Comparison of ENCODE assay signal across 12 mouse cellular contexts in genomic region chr11:59397536-59398371, GRCm38 (mm10). TPM values are rescaled to one million over a fixed set of nuclear protein-coding genes. Genes with fewer than 3 reads are reported as not detected.
DNase-seq lines count a peak whose midpoint lies in the region; ATAC-seq and TF ChIP-seq lines count a peak whose summit lies in the region.
"Had no signal": no experiment of that assay in that cellular context is flagged by ENCODE, and none has a peak within 500 bp of the region (broad histone marks: within the 10 kb centered on the region; RNA-seq: fewer than 3 reads in every experiment).

No protein-coding gene starts in this region.

- H3K4me1 ChIP-seq in heart, embryonic 12.5 days (replicated peaks) = peaks cover 34% of the 10 kb centered on the region
- H3K4me1 ChIP-seq in heart, adult 2 months (ENCODE audit: control insufficient read depth, insufficient read depth, low read length) = no peaks in the 10 kb centered on the region
- peaks cover 4% of the 10 kb centered on the region; the same call in 1 of the 2 replicates for H3K4me1 ChIP-seq in embryonic fibroblast, embryonic 13.5 days (ENCODE audit: control insufficient read depth, insufficient read depth, low read length)

- no peak for TF ChIP-seq CTCF in heart, adult 2 months (IDR thresholded peaks at IDR 0.05)
- no peak for TF ChIP-seq CTCF in embryonic fibroblast, embryonic 13.5 days (IDR thresholded peaks at IDR 0.05; ENCODE audit: borderline replicate concordance, insufficient read depth, low read length)

- peak overlapping the region; percentile 16; the same call in 1 of the 2 replicates for H3K9ac ChIP-seq in heart, embryonic 12.5 days
- no peak overlapping the region for H3K9ac ChIP-seq in heart, adult 2 months (ENCODE audit: low read depth, low read length)

- 16% methylated on average over 22 of the region's 22 CpGs for WGBS in heart, embryonic 12.5 days
- WGBS in heart, adult 2 months = 48% methylated on average over 22 of the region's 22 CpGs

- no peaks in the 10 kb centered on the region for H3K27me3 ChIP-seq in heart, embryonic 12.5 days (replicated peaks)
- no peaks in the 10 kb centered on the region for H3K27me3 ChIP-seq in heart, adult 2 months (ENCODE audit: control insufficient read depth, insufficient read depth, low read length)

- peak overlapping the region; percentile 28; the same call in 1 of the 2 replicates for H3K27ac ChIP-seq in heart, embryonic 12.5 days (ENCODE audit: poor library complexity, severe bottlenecking)
- no peak overlapping the region for H3K27ac ChIP-seq in heart, adult 2 months
- H3K27ac ChIP-seq in embryonic fibroblast, embryonic 13.5 days (ENCODE audit: insufficient read depth, low read length) = peak overlapping the region; percentile 37; the same call in 1 of the 2 replicates

- DNase-seq in heart, adult 2 months = no peak
- peak; percentile 52 for DNase-seq in CD4-positive, CD25-positive, alpha-beta regulatory T cell, adult 2 months (ENCODE audit: low read depth, low spot score)
- no peak for DNase-seq in right cerebral cortex, postnatal 14 days
- DNase-seq in layer of hippocampus, postnatal 25 days (ENCODE audit: extremely low spot score in 1 of 2, low spot score in 1 of 2) = no peak
- DNase-seq in gastrocnemius, postnatal 4 days (ENCODE audit: low spot score in 2 of 2) = no peak
- DNase-seq: adrenal gland, adult 8-10 months; heart, adult 11 months; layer of hippocampus, postnatal 36 days had no signal

- no peaks in the 10 kb centered on the region for H3K9me3 ChIP-seq in heart, embryonic 12.5 days (replicated peaks)

- H3K4me3 ChIP-seq in heart, embryonic 12.5 days = peak overlapping the region; percentile 4
- no peak overlapping the region for H3K4me3 ChIP-seq in heart, adult 2 months
- no peak overlapping the region for H3K4me3 ChIP-seq in embryonic fibroblast, embryonic 13.5 days (ENCODE audit: insufficient read depth, low read length)

- TF ChIP-seq EP300 in heart, adult 2 months (IDR thresholded peaks at IDR 0.05; ENCODE audit: insufficient read depth, low read depth, low read length) = no peak

- intact Hi-C loops in heart, adult 2 months (cut with DNase I) = no loop called here

- H3K4me2 ChIP-seq in heart, embryonic 12.5 days = peak overlapping the region; percentile 52

- no peaks in the 10 kb centered on the region for H3K79me2 ChIP-seq in heart, adult 2 months (replicated peaks; ENCODE audit: control insufficient read depth, insufficient read depth, low read length)

- ATAC-seq in heart, embryonic 12.5 days (ENCODE audit: insufficient number of reproducible peaks, low FRiP score) = peak; percentile 70
- ATAC-seq in megakaryocyte, adult 5-6 weeks (ENCODE audit: poor library complexity, severe bottlenecking) = peak; percentile 80

- no peak for TF ChIP-seq POLR2A in heart, adult 2 months (IDR thresholded peaks at IDR 0.05; ENCODE audit: insufficient read depth, low read depth, low read length)
- no peak for TF ChIP-seq POLR2A in embryonic fibroblast, embryonic 13.5 days (IDR thresholded peaks at IDR 0.05; ENCODE audit: low read depth, low read length)

- H3K36me3 ChIP-seq in heart, embryonic 12.5 days = peaks cover 8% of the 10 kb centered on the region
- H3K36me3 ChIP-seq in heart, adult 2 months (ENCODE audit: control insufficient read depth, insufficient read depth, low read length) = no peaks in the 10 kb centered on the region

RNA-seq across cellular contexts. Expression of gene Prss38, which starts 22.3 kb away (rescaled TPM):
- not detected in 2 replicates for polyA plus RNA-seq in heart, embryonic 12.5 days (2016; fragmentation: Nextera tagmentation; extraction: Ambion mirVana)
- total RNA-seq in heart, adult 2 months (2021) = not detected
- polyA plus RNA-seq in heart, adult 2 months (2012; rRNA removed) = not detected in 2 replicates
- not detected in 2 replicates for polyA plus RNA-seq in embryonic fibroblast, embryonic 13.5 days (2011; ENCODE audit: insufficient read length, low read depth, missing spikeins)
- total RNA-seq in megakaryocyte, adult 5-6 weeks (2015) = not detected in 2 replicates
- total RNA-seq in megakaryocyte, adult 5-6 weeks (2017) = not detected in 2 replicates
- not detected for total RNA-seq in layer of hippocampus, postnatal 25 days (2021)
- not detected for total RNA-seq in gastrocnemius, postnatal 4 days (2021)
- total RNA-seq: adrenal gland, adult 8-10 months; layer of hippocampus, postnatal 36 days had no signal
- polyA plus RNA-seq: spleen, adult 2 months had no signal

RNA-seq across cellular contexts. Expression of gene Jmjd4, which starts 52.1 kb away (rescaled TPM):
- polyA plus RNA-seq in heart, embryonic 12.5 days (2016; fragmentation: Nextera tagmentation; extraction: Ambion mirVana) = 11.7 and 13.1 TPM in 2 replicates
- total RNA-seq in heart, adult 2 months (2021) = 10 to 100 TPM; 11.8 to 12.9 TPM
- 6.6 and 11.2 TPM in 2 replicates for polyA plus RNA-seq in heart, adult 2 months (2012; rRNA removed)
- polyA plus RNA-seq in embryonic fibroblast, embryonic 13.5 days (2011; ENCODE audit: insufficient read length, low read depth, missing spikeins) = 7.2 and 9.1 TPM in 2 replicates
- total RNA-seq in megakaryocyte, adult 5-6 weeks (2015) = 1.9 and 2.3 TPM in 2 replicates
- 1.8 and 2.0 TPM in 2 replicates for total RNA-seq in megakaryocyte, adult 5-6 weeks (2017)
- total RNA-seq in layer of hippocampus, postnatal 25 days (2021) = 10 to 100 TPM; 25.3 to 27.0 TPM
- total RNA-seq in gastrocnemius, postnatal 4 days (2021) = 10 to 100 TPM in 1 of 2 experiments, 1 to 10 TPM in 1; 8.5 to 10.0 TPM

RNA-seq across cellular contexts. Expression of gene Snap47, which starts 53.2 kb away (rescaled TPM):
- 107 and 108 TPM in 2 replicates for polyA plus RNA-seq in heart, embryonic 12.5 days (2016; fragmentation: Nextera tagmentation; extraction: Ambion mirVana)
- 10 to 100 TPM; 37.7 to 42.2 TPM for total RNA-seq in heart, adult 2 months (2021)
- 49.4 and 85.7 TPM in 2 replicates for polyA plus RNA-seq in heart, adult 2 months (2012; rRNA removed)
- polyA plus RNA-seq in embryonic fibroblast, embryonic 13.5 days (2011; ENCODE audit: insufficient read length, low read depth, missing spikeins) = 90.8 and 91.0 TPM in 2 replicates
- total RNA-seq in megakaryocyte, adult 5-6 weeks (2015) = 2.9 and 3.3 TPM in 2 replicates
- 4.9 and 8.1 TPM in 2 replicates for total RNA-seq in megakaryocyte, adult 5-6 weeks (2017)
- total RNA-seq in layer of hippocampus, postnatal 25 days (2021) = 100 to 1,000 TPM; 345 to 382 TPM
- total RNA-seq in gastrocnemius, postnatal 4 days (2021) = 10 to 100 TPM; 34.8 to 40.9 TPM

Comparison
In these comparisons a context has a peak if more than half of its experiments do, and no peak if none do; other contexts are left out.
1. RNA of gene Snap47, which starts 53.2 kb away (total RNA-seq): 345 to 382 TPM in layer of hippocampus, postnatal 25 days; 37.7 to 42.2 TPM in heart, adult 2 months, 34.8 to 40.9 TPM in gastrocnemius, postnatal 4 days and 2.9 to 8.1 TPM in megakaryocyte, adult 5-6 weeks; every median in the first group is over 4 times any median in the second.